Mouse (Mus musculus): ENCODE data around the gene Pm20d1. TPM values are rescaled to one million over a fixed set of nuclear protein-coding genes. Genes with fewer than 3 reads are reported as not detected.
A peak's percentile ranks its signal among the peaks of the same experiment; 100 is the strongest.

The Pm20d1 gene
- polyA plus RNA-seq, 1 experiment: 1.3 TPM

DNA sequence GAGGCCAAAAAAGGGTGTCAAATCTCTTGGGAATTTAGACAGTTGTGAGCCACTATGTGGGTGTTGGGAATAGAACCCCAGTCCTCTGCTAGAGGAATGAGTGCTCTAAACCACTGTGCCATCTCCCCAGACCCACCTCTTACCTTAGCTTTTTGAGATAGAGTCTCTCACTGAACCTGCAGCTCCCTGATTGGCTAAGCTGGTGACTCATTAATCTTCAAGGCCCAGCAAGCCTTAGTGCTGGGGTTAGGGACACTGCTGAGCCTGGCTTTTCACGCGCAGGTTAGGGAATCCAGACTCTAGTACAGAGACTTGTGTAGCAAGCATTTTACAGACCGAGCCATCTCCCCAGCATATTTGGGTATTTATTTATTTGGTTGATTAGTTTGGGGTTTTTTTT is 39.9 kb downstream of the Pm20d1 start:
- no peak for DNase-seq
- no peak for TF ChIP-seq POLR2A (IDR thresholded peaks at IDR 0.05; ENCODE audit: control insufficient read depth, extremely low read depth, insufficient read depth, low read length, poor library complexity)
- no peak for TF ChIP-seq CTCF (IDR thresholded peaks at IDR 0.05; ENCODE audit: borderline replicate concordance, control insufficient read depth, extremely low read depth, insufficient read depth, low read length, poor library complexity)
- 0 out of 2 replicates have a peak, but pooled peaks cover 2% of the 10 kb centered on the region for H3K4me1 ChIP-seq (replicated peaks; ENCODE audit: control insufficient read depth, insufficient read depth, low read length)
- H3K4me3 ChIP-seq (ENCODE audit: control insufficient read depth, insufficient read depth, low read length): no peak overlapping the region
- no peak overlapping the region for H3K27ac ChIP-seq (ENCODE audit: control insufficient read depth, insufficient read depth, low read length)
- peaks cover 12% of the 10 kb centered on the region for H3K36me3 ChIP-seq (ENCODE audit: control insufficient read depth, insufficient read depth, low read length)
- WGBS: 93% methylated on average over 3 of the region's 3 CpGs
- H3K27me3 ChIP-seq (ENCODE audit: control insufficient read depth, insufficient read depth, low read length): no peaks in the 10 kb centered on the region

DNA sequence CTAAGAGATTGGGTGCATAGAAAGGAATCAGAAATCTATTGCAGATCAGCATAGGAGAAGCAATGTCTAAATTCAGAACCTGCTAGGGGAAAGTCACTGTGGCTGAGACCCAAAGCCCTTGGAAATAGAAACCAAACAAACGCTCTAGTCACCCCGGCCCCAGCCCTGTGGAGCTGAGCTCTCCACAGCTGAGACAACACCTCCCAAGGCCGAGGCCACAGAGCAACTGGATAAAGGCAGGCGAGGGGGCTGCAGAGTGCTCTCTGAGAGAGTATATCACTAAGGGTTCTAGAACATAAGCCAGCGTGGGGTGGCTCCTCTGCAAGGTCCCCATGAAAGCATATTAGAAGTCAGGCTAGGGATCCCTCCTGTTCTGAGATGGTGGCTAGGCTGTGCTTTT is 41.4 kb downstream of the Pm20d1 start:
- WGBS: 92% methylated on average over 5 of the region's 5 CpGs
- Histone ChIP-seq H3K4me1 (replicated peaks; ENCODE audit: control insufficient read depth, insufficient read depth, low read length) (0 out of 2 replicates have a peak, but pooled peaks cover under 1% of the 10 kb centered on the region), H3K27ac (ENCODE audit: control insufficient read depth, insufficient read depth, low read length) (no peak overlapping the region), H3K36me3 (ENCODE audit: control insufficient read depth, insufficient read depth, low read length) (peaks cover 16% of the 10 kb centered on the region), H3K27me3 (ENCODE audit: control insufficient read depth, insufficient read depth, low read length) (no peaks in the 10 kb centered on the region), H3K4me3 (ENCODE audit: control insufficient read depth, insufficient read depth, low read length) (no peak overlapping the region)
- TF ChIP-seq POLR2A (IDR thresholded peaks at IDR 0.05; ENCODE audit: control insufficient read depth, extremely low read depth, insufficient read depth, low read length, poor library complexity) (no peak), CTCF (IDR thresholded peaks at IDR 0.05; ENCODE audit: borderline replicate concordance, control insufficient read depth, extremely low read depth, insufficient read depth, low read length, poor library complexity) (no peak)
- no peak for DNase-seq

DNA sequence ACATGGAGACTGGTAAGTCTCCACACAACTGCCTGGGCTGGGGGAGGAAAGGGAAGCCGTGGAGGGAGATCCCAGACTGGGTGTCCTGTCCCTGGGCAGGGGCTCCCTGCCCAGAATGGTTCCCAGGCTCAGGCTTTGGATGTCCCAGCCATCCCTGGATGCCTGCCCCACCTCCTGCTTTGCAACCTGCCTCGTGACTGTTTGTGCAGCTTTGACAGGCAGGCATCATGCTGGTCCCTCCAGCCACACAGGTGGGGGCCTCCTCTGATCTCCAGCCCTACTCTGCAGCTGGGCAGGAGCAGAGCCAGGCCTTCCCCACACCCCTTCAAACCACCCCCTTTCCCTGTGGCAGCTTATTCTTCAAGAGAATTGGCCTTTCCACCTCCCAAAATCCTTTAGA is 42.1 kb downstream of the Pm20d1 start:
- TF ChIP-seq CTCF (IDR thresholded peaks at IDR 0.05; ENCODE audit: borderline replicate concordance, control insufficient read depth, extremely low read depth, insufficient read depth, low read length, poor library complexity) (no peak), POLR2A (IDR thresholded peaks at IDR 0.05; ENCODE audit: control insufficient read depth, extremely low read depth, insufficient read depth, low read length, poor library complexity) (no peak)
- 90% methylated on average over 2 of the region's 2 CpGs for WGBS
- Histone ChIP-seq H3K27me3 (ENCODE audit: control insufficient read depth, insufficient read depth, low read length) (no peaks in the 10 kb centered on the region), H3K27ac (ENCODE audit: control insufficient read depth, insufficient read depth, low read length) (no peak overlapping the region), H3K4me1 (replicated peaks; ENCODE audit: control insufficient read depth, insufficient read depth, low read length) (no peaks in the 10 kb centered on the region), H3K4me3 (ENCODE audit: control insufficient read depth, insufficient read depth, low read length) (no peak overlapping the region), H3K36me3 (ENCODE audit: control insufficient read depth, insufficient read depth, low read length) (peaks cover 21% of the 10 kb centered on the region)
- DNase-seq: no peak

DNA sequence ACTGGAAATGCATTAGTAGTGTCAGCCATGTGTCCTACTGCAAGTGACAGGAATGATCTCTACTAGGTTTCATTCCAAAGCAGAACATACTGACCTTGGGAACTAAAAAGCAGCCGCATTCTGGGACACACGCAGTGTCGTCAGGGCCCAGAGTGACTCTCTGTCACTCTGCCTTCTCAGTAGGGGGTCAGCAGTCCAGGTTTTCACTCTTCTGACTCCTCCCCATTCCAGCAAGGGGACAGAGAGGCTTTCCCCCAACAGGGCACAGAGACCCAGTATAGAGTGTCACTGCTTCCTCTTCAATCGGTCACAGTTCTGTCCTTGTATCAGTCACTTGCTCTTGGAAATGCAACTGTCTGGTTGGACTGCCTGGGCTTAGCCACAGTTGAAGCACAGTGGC is 45.0 kb downstream of the Pm20d1 start:
- no peak overlapping the region for H3K27ac ChIP-seq (ENCODE audit: control insufficient read depth, insufficient read depth, low read length)
- TF ChIP-seq CTCF (IDR thresholded peaks at IDR 0.05; ENCODE audit: borderline replicate concordance, control insufficient read depth, extremely low read depth, insufficient read depth, low read length, poor library complexity): no peak
- no peak for TF ChIP-seq POLR2A (IDR thresholded peaks at IDR 0.05; ENCODE audit: control insufficient read depth, extremely low read depth, insufficient read depth, low read length, poor library complexity)
- DNase-seq: no peak
- H3K4me1 ChIP-seq (replicated peaks; ENCODE audit: control insufficient read depth, insufficient read depth, low read length): no peaks in the 10 kb centered on the region
- H3K27me3 ChIP-seq (ENCODE audit: control insufficient read depth, insufficient read depth, low read length): no peaks in the 10 kb centered on the region
- H3K36me3 ChIP-seq (ENCODE audit: control insufficient read depth, insufficient read depth, low read length): peaks cover 27% of the 10 kb centered on the region
- no peak overlapping the region for H3K4me3 ChIP-seq (ENCODE audit: control insufficient read depth, insufficient read depth, low read length)
- WGBS: over 99% methylated on average over 4 of the region's 4 CpGs

DNA sequence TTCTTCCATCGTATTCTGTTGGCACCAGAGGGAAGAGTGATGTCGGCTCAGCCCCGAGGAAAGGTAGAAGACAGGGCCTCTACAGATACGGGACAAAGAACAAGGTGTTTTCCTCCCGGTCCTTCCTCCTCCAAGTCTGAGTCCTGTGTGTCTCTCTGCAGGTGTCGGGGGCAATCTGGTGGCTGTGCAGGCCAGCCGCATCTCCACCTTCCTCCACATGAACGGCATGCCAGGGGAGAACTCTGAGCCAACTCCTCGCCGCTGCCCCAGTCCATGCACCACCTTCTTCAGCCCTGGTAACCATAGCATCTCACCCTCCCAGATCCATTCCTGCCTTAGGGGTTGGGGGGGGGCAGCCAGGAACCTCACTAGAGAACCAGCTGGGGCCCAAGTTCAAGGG is 46.6 kb downstream of the Pm20d1 start:
- TF ChIP-seq POLR2A (IDR thresholded peaks at IDR 0.05; ENCODE audit: control insufficient read depth, extremely low read depth, insufficient read depth, low read length, poor library complexity): no peak
- DNase-seq: no peak
- no peaks in the 10 kb centered on the region for H3K27me3 ChIP-seq (ENCODE audit: control insufficient read depth, insufficient read depth, low read length)
- no peak overlapping the region for H3K4me3 ChIP-seq (ENCODE audit: control insufficient read depth, insufficient read depth, low read length)
- 97% methylated on average over 10 of the region's 10 CpGs for WGBS
- H3K4me1 ChIP-seq (replicated peaks; ENCODE audit: control insufficient read depth, insufficient read depth, low read length): no peaks in the 10 kb centered on the region
- peaks cover 27% of the 10 kb centered on the region for H3K36me3 ChIP-seq (ENCODE audit: control insufficient read depth, insufficient read depth, low read length)
- no peak overlapping the region for H3K27ac ChIP-seq (ENCODE audit: control insufficient read depth, insufficient read depth, low read length)

DNA sequence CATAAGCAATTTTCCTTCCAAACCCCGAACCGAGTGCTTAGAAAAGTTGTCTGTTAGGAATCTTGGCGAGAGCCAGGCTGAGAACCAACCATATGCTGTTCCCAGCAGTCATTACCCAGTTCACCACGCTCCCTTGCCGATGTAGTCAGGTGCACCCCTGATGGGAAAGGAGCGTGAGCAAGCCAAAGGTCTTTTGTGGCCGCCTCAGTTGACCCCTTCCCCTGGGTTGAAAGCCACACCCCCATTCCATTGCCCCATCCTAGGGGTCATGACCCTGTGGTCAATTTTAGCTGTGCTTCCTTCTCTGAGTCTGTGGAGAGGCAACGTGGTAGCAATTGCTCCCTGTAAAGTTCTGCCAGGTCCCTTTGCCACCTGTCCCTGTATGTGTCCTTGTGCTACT is 47.7 kb downstream of the Pm20d1 start:
- peaks cover 26% of the 10 kb centered on the region for H3K36me3 ChIP-seq (ENCODE audit: control insufficient read depth, insufficient read depth, low read length)
- H3K4me1 ChIP-seq (replicated peaks; ENCODE audit: control insufficient read depth, insufficient read depth, low read length): no peaks in the 10 kb centered on the region
- no peak overlapping the region for H3K27ac ChIP-seq (ENCODE audit: control insufficient read depth, insufficient read depth, low read length)
- DNase-seq: no peak
- H3K27me3 ChIP-seq (ENCODE audit: control insufficient read depth, insufficient read depth, low read length): no peaks in the 10 kb centered on the region
- 95% methylated on average over 8 of the region's 8 CpGs for WGBS
- TF ChIP-seq POLR2A (IDR thresholded peaks at IDR 0.05; ENCODE audit: control insufficient read depth, extremely low read depth, insufficient read depth, low read length, poor library complexity): no peak
- no peak for TF ChIP-seq CTCF (IDR thresholded peaks at IDR 0.05; ENCODE audit: borderline replicate concordance, control insufficient read depth, extremely low read depth, insufficient read depth, low read length, poor library complexity)
- H3K4me3 ChIP-seq (ENCODE audit: control insufficient read depth, insufficient read depth, low read length): no peak overlapping the region

DNA sequence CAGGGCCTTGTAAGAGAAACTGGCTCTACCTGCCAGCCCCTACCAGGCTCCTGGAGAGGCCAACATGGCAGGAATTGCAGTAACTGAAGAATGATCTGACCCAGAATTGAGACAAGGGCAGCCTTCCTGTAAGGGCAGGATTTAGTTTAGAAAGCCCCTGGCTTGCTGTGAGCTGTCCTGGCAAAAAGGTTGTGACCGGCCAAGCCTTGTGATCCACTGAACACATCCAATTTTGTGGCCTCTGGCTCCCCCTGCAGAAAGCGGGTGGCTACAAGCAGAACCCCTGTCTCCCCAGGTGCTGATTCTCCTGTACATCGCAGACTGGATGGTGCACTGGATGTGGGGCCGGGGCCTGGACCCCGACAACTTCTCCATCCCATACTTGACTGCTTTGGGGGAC is 49.1 kb downstream of the Pm20d1 start:
- no peaks in the 10 kb centered on the region for H3K4me1 ChIP-seq (replicated peaks; ENCODE audit: control insufficient read depth, insufficient read depth, low read length)
- H3K27me3 ChIP-seq (ENCODE audit: control insufficient read depth, insufficient read depth, low read length): no peaks in the 10 kb centered on the region
- TF ChIP-seq CTCF (IDR thresholded peaks at IDR 0.05; ENCODE audit: borderline replicate concordance, control insufficient read depth, extremely low read depth, insufficient read depth, low read length, poor library complexity) (peak; percentile 65; the same call in 1 of the 2 replicates), POLR2A (IDR thresholded peaks at IDR 0.05; ENCODE audit: control insufficient read depth, extremely low read depth, insufficient read depth, low read length, poor library complexity) (no peak)
- 92% methylated on average over 5 of the region's 5 CpGs for WGBS
- no peak overlapping the region for H3K4me3 ChIP-seq (ENCODE audit: control insufficient read depth, insufficient read depth, low read length)
- H3K36me3 ChIP-seq (ENCODE audit: control insufficient read depth, insufficient read depth, low read length): peaks cover 22% of the 10 kb centered on the region
- peak; percentile 65 for DNase-seq
- H3K27ac ChIP-seq (ENCODE audit: control insufficient read depth, insufficient read depth, low read length): no peak overlapping the region

All from thymus, adult 2 months (tissue).